Mouse (Mus musculus): ENCODE results near the gene Tmem200a. TPM values are rescaled to one million over a fixed set of nuclear protein-coding genes. Genes with fewer than 3 reads are reported as not detected.

The Tmem200a gene
- polyA plus RNA-seq, 1 experiment: 1.6 TPM

DNA sequence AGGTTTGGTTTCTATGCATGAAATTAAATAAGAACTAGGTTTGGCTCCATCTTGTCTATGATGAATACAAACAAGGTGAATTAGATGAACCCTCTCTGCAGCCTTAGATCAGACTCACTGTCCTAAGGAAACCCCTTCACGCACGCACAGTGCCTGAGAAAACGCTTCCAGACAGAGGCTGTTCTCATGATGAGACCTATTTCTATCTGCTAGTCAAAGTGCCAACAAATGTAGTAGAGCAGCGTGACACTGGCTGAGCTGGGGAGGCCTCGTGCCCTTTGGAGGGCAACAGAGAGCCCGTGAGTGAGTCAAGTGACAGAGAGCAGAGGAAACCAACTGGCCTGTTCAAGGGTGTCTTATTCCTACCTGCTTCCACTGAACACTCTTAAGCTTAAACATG is 73.4 kb downstream of the Tmem200a start:
- no peaks in the 10 kb centered on the region for H3K36me3 ChIP-seq (ENCODE audit: control insufficient read depth, insufficient read depth)

DNA sequence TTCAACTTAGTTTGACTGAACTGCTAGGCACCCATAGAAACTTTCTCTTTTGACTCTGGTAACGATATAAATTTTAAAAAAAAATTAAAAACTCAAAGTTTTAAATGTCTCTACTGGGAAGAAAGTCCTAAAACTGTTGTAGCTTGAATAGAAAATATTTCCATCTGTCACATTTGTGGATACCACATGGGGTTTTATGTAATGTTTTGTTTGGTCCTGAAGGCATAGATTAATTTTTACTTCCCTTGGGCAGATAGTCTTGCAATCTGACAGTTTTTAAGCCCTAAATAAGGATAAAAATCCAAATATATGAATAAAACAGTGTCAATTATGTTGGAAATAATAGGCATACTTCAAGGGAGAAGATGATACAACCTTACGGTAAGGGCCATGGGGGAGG is 78.0 kb downstream of the Tmem200a start:
- Histone ChIP-seq H3K79me3 (ENCODE audit: low read depth) (no peaks in the 10 kb centered on the region), H3K27me3 (ENCODE audit: control insufficient read depth, insufficient read depth, insufficient read length) (no peaks in the 10 kb centered on the region), H3K79me2 (ENCODE audit: control insufficient read depth, insufficient read depth) (no peaks in the 10 kb centered on the region), H3ac (ENCODE audit: control insufficient read depth, insufficient read length, low read depth) (no peak overlapping the region), H3K4me3 (ENCODE audit: insufficient read depth, poor library complexity, severe bottlenecking) (no peak overlapping the region), H3K36me3 (ENCODE audit: control insufficient read depth, insufficient read depth) (no peaks in the 10 kb centered on the region)
- TF ChIP-seq CEBPB (IDR thresholded peaks at IDR 0.05; ENCODE audit: low read depth) (no peak), MYOG (IDR thresholded peaks at IDR 0.05; ENCODE audit: control insufficient read depth, extremely low read depth, insufficient read length) (no peak), FOSL1 (IDR thresholded peaks at IDR 0.05; ENCODE audit: insufficient read depth, low read length, poor library complexity, severe bottlenecking) (no peak)

More for the DNA sequence above, 73.4 kb downstream of the Tmem200a start:
- Histone ChIP-seq H3K4me3 (ENCODE audit: insufficient read depth, poor library complexity, severe bottlenecking) (no peak overlapping the region), H3K79me3 (ENCODE audit: low read depth) (no peaks in the 10 kb centered on the region), H3ac (ENCODE audit: control insufficient read depth, insufficient read length, low read depth) (no peak overlapping the region), H3K79me2 (ENCODE audit: control insufficient read depth, insufficient read depth) (no peaks in the 10 kb centered on the region), H3K27me3 (ENCODE audit: control insufficient read depth, insufficient read depth, insufficient read length) (no peaks in the 10 kb centered on the region)
- TF ChIP-seq CTCF (IDR thresholded peaks at IDR 0.05; ENCODE audit: control insufficient read depth, insufficient read depth, insufficient read length) (no peak), MAX (IDR thresholded peaks at IDR 0.05) (no peak), FOSL1 (IDR thresholded peaks at IDR 0.05; ENCODE audit: insufficient read depth, low read length, poor library complexity, severe bottlenecking) (no peak), MYOD1 (IDR thresholded peaks at IDR 0.05; ENCODE audit: control insufficient read depth, insufficient read length, low read depth) (no peak), CEBPB (IDR thresholded peaks at IDR 0.05; ENCODE audit: low read depth) (no peak), USF1 (IDR thresholded peaks at IDR 0.05; ENCODE audit: low read depth) (no peak), MYOG (IDR thresholded peaks at IDR 0.05; ENCODE audit: control insufficient read depth, extremely low read depth, insufficient read length) (no peak)

DNA sequence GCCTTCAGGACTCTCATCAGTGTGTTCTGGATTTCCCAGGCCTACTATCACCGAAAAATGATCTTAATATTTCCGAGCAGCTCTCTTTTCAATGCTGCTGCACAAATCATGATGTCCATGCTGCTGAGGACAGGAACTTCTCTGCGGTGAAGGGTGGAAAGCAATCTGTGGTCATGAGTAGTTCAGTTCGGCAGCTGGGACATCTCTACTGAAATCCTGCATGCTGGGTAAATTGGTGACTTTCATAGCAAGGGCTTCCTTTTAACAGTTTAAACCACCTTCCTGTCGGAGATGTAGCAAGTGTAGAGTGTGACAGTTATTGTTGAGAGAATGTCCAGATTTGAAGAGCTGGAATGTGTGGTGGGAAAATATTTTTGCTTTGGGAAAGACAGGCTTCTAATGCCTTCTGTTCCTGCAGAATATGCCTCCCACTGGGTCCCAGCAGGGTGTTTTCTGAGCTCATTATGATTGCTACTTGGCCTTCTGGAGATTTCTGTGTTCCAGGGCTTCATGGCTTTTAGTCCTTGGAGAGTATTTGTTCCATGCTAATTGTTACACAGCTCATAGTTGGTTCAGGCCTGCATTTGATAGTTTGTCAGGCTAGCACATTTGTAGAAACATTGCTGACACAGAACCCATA is 79.4 kb downstream of the Tmem200a start:
- Histone ChIP-seq H3K36me3 (ENCODE audit: control insufficient read depth, insufficient read depth) (no peaks in the 10 kb centered on the region), H3K4me3 (ENCODE audit: insufficient read depth, poor library complexity, severe bottlenecking) (no peak overlapping the region), H3ac (ENCODE audit: control insufficient read depth, insufficient read length, low read depth) (no peak overlapping the region), H3K79me2 (ENCODE audit: control insufficient read depth, insufficient read depth) (no peaks in the 10 kb centered on the region), H3K27me3 (ENCODE audit: control insufficient read depth, insufficient read depth, insufficient read length) (no peaks in the 10 kb centered on the region), H3K79me3 (ENCODE audit: low read depth) (no peaks in the 10 kb centered on the region)
- TF ChIP-seq FOSL1 (IDR thresholded peaks at IDR 0.05; ENCODE audit: insufficient read depth, low read length, poor library complexity, severe bottlenecking) (no peak), CTCF (IDR thresholded peaks at IDR 0.05; ENCODE audit: control insufficient read depth, insufficient read depth, insufficient read length) (no peak), USF1 (IDR thresholded peaks at IDR 0.05; ENCODE audit: low read depth) (no peak), MYOD1 (IDR thresholded peaks at IDR 0.05; ENCODE audit: control insufficient read depth, insufficient read length, low read depth) (no peak), MAX (IDR thresholded peaks at IDR 0.05) (no peak), MYOG (IDR thresholded peaks at IDR 0.05; ENCODE audit: control insufficient read depth, extremely low read depth, insufficient read length) (no peak), CEBPB (IDR thresholded peaks at IDR 0.05; ENCODE audit: low read depth) (no peak)

DNA sequence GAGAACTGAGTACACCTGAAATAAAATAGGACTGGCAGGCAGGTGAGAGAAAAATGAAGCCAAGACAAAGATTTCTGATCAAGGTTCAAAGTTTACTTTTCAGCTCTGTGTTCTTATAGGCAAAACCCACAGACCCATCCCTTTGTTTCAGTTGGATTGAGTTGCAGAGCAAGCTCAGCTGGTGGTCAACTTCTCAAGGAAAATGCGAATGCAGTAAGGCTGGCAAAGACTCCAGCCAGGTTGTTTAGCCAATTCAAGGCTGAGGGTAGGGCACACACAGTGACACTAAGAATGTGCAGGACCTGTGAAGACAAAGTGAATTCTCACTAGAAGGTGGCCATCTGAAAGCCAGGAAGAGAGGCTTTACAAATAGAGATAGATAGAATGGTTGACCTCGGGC is 94.8 kb downstream of the Tmem200a start:
- no peak overlapping the region for H3ac ChIP-seq (ENCODE audit: control insufficient read depth, insufficient read length, low read depth)
- H3K27me3 ChIP-seq (ENCODE audit: control insufficient read depth, insufficient read depth, insufficient read length): no peaks in the 10 kb centered on the region
- H3K36me3 ChIP-seq (ENCODE audit: control insufficient read depth, insufficient read depth): no peaks in the 10 kb centered on the region
- no peaks in the 10 kb centered on the region for H3K79me2 ChIP-seq (ENCODE audit: control insufficient read depth, insufficient read depth)
- TF ChIP-seq USF1 (IDR thresholded peaks at IDR 0.05; ENCODE audit: low read depth): no peak
- no peak for TF ChIP-seq FOSL1 (IDR thresholded peaks at IDR 0.05; ENCODE audit: insufficient read depth, low read length, poor library complexity, severe bottlenecking)
- TF ChIP-seq MAX (IDR thresholded peaks at IDR 0.05): no peak
- TF ChIP-seq MYOG (IDR thresholded peaks at IDR 0.05; ENCODE audit: control insufficient read depth, extremely low read depth, insufficient read length): no peak
- TF ChIP-seq CEBPB (IDR thresholded peaks at IDR 0.05; ENCODE audit: low read depth): no peak
- TF ChIP-seq MYOD1 (IDR thresholded peaks at IDR 0.05; ENCODE audit: control insufficient read depth, insufficient read length, low read depth): no peak
- no peak for TF ChIP-seq CTCF (IDR thresholded peaks at IDR 0.05; ENCODE audit: control insufficient read depth, insufficient read depth, insufficient read length)
- no peaks in the 10 kb centered on the region for H3K79me3 ChIP-seq (ENCODE audit: low read depth)
- H3K4me3 ChIP-seq (ENCODE audit: insufficient read depth, poor library complexity, severe bottlenecking): no peak overlapping the region

DNA sequence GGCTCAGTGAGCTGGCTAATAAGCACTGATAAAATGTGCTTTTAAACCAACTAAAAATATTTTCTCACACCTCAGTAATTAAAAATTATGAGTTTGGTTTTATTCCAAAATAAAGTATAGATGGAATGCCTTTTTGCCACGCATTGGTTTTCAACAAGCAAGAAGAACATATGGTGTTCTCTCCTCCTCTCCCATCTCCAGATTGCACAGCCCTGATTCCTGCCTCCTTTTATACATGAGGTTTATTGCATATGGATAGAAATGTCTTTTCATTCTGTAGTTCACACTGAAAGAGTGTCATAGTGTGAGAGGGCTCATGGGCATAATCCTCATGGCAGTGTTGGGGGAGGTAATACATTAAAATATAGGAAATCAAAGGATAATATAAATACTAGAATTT is 96.2 kb downstream of the Tmem200a start:
- H3K79me2 ChIP-seq (ENCODE audit: control insufficient read depth, insufficient read depth): no peaks in the 10 kb centered on the region
- H3K36me3 ChIP-seq (ENCODE audit: control insufficient read depth, insufficient read depth): no peaks in the 10 kb centered on the region
- no peaks in the 10 kb centered on the region for H3K79me3 ChIP-seq (ENCODE audit: low read depth)
- no peak overlapping the region for H3K4me3 ChIP-seq (ENCODE audit: insufficient read depth, poor library complexity, severe bottlenecking)
- TF ChIP-seq FOSL1 (IDR thresholded peaks at IDR 0.05; ENCODE audit: insufficient read depth, low read length, poor library complexity, severe bottlenecking) (no peak), USF1 (IDR thresholded peaks at IDR 0.05; ENCODE audit: low read depth) (no peak), MYOG (IDR thresholded peaks at IDR 0.05; ENCODE audit: control insufficient read depth, extremely low read depth, insufficient read length) (no peak), CTCF (IDR thresholded peaks at IDR 0.05; ENCODE audit: control insufficient read depth, insufficient read depth, insufficient read length) (no peak), MYOD1 (IDR thresholded peaks at IDR 0.05; ENCODE audit: control insufficient read depth, insufficient read length, low read depth) (no peak), CEBPB (IDR thresholded peaks at IDR 0.05; ENCODE audit: low read depth) (no peak), MAX (IDR thresholded peaks at IDR 0.05) (no peak)
- H3ac ChIP-seq (ENCODE audit: control insufficient read depth, insufficient read length, low read depth): no peak overlapping the region
- H3K27me3 ChIP-seq (ENCODE audit: control insufficient read depth, insufficient read depth, insufficient read length): no peaks in the 10 kb centered on the region

DNA sequence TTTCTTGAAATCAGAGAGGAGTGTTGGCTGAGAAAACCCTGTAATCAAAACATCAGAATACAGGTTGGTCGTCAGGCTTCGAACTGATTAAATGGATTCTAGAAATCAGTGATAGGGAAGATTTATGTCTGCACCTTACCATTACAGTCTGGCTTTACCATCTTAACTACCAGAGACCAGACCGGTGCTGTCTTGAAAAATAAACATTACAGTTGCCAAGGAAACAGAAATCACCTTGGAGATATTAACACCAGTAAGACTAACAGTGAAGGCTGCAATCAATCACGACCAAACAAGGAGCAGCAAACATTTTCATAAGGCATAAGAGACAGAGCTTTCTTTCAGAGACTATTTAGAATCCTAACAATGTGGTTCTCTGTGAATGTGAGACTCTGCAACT is 116.0 kb downstream of the Tmem200a start:
- Histone ChIP-seq H3K79me3 (ENCODE audit: low read depth) (no peaks in the 10 kb centered on the region), H3K27me3 (ENCODE audit: control insufficient read depth, insufficient read depth, insufficient read length) (no peaks in the 10 kb centered on the region), H3K36me3 (ENCODE audit: control insufficient read depth, insufficient read depth) (no peaks in the 10 kb centered on the region), H3ac (ENCODE audit: control insufficient read depth, insufficient read length, low read depth) (no peak overlapping the region), H3K79me2 (ENCODE audit: control insufficient read depth, insufficient read depth) (no peaks in the 10 kb centered on the region), H3K4me3 (ENCODE audit: insufficient read depth, poor library complexity, severe bottlenecking) (no peak overlapping the region)
- TF ChIP-seq CTCF (IDR thresholded peaks at IDR 0.05; ENCODE audit: control insufficient read depth, insufficient read depth, insufficient read length) (no peak), FOSL1 (IDR thresholded peaks at IDR 0.05; ENCODE audit: insufficient read depth, low read length, poor library complexity, severe bottlenecking) (no peak), MAX (IDR thresholded peaks at IDR 0.05) (no peak), MYOD1 (IDR thresholded peaks at IDR 0.05; ENCODE audit: control insufficient read depth, insufficient read length, low read depth) (no peak), MYOG (IDR thresholded peaks at IDR 0.05; ENCODE audit: control insufficient read depth, extremely low read depth, insufficient read length) (no peak), CEBPB (IDR thresholded peaks at IDR 0.05; ENCODE audit: low read depth) (no peak), USF1 (IDR thresholded peaks at IDR 0.05; ENCODE audit: low read depth) (no peak)

Data from C2C12 (cell line).